Mouse (Mus musculus) thymus, adult 2 months (tissue): ENCODE data around the gene Asap3. TPM values are rescaled to one million over a fixed set of nuclear protein-coding genes. Genes with fewer than 3 reads are reported as not detected.

ENCODE experiments used
- DNase-seq: peaks from one replicate; pipeline ENCODE4 v3.0.0; 2021
- H3K27ac ChIP-seq: fragments of 200-500 bp; 2 replicates; pipeline ENCODE4 v1.5.1; 2012; ENCODE audit warnings: low read length, control low read depth; ENCODE audit not compliant: control insufficient read depth, insufficient read depth
- H3K27me3 ChIP-seq: fragments of 200-500 bp; 2 replicates; pipeline ENCODE4 v1.6.1; 2012; ENCODE audit warnings: mild to moderate bottlenecking, low read length, moderate library complexity, mixed read lengths; ENCODE audit not compliant: control insufficient read depth, insufficient read depth
- H3K36me3 ChIP-seq: fragments of 200-500 bp; 2 replicates; pipeline ENCODE4 v1.6.1; 2012; ENCODE audit warnings: mild to moderate bottlenecking, low read length, moderate library complexity; ENCODE audit not compliant: control insufficient read depth, insufficient read depth
- H3K4me1 ChIP-seq: fragments of 200-500 bp; replicated peaks from 2 replicates; pipeline ENCODE4 v1.6.1; 2012; ENCODE audit warnings: low read length; ENCODE audit not compliant: control insufficient read depth, insufficient read depth
- H3K4me3 ChIP-seq: fragments of 200-500 bp; 2 replicates; pipeline ENCODE4 v1.5.1; 2012; ENCODE audit warnings: mild to moderate bottlenecking, low read length, control low read depth, moderate library complexity; ENCODE audit not compliant: control insufficient read depth, insufficient read depth
- CTCF ChIP-seq: fragments of 200-500 bp; IDR thresholded peaks from 2 replicates; pipeline ENCODE4 v1.5.1; 2012; ENCODE audit warnings: mild to moderate bottlenecking, control low read depth, low read length, moderate library complexity, borderline replicate concordance; ENCODE audit not compliant: control insufficient read depth, poor library complexity, insufficient read depth; ENCODE audit errors: extremely low read depth
- POLR2A ChIP-seq: fragments of 200-500 bp; IDR thresholded peaks from 2 replicates; pipeline ENCODE4 v1.6.1; 2012; ENCODE audit warnings: mild to moderate bottlenecking, low read length, control low read depth, moderate library complexity; ENCODE audit not compliant: control insufficient read depth, poor library complexity, insufficient read depth; ENCODE audit errors: extremely low read depth
- WGBS: fragments of 180-500 bp; shearing (Covaris S2); methylation state at CpG from one replicate; pipeline ENCODE4 v1.1.7; 2018; 5-methylcytosine and 5-hydroxymethylcytosine counted together
- polyA plus RNA-seq: library from polyadenylated mRNA; depleted of rRNA; stranded (reverse); fragments of >200 nt; gene quantifications from 2 replicates; pipeline ENCODE4 v1.2.3, GENCODE M21; 2012

Gene Asap3
- polyA plus RNA-seq, 1 experiment: 4.4 TPM

- 51% methylated on average over 4 of the region's 4 CpGs for WGBS
- no peak for TF ChIP-seq POLR2A
- TF ChIP-seq CTCF: no peak
Observed at GRCm38 (mm10) chr4:136170401-136170800, 35.8 kb upstream of the Asap3 start.

GRCm38 (mm10) chr4:136171455-136171854, 34.7 kb upstream of the Asap3 start:
- 55% methylated on average over 12 of the region's 12 CpGs for WGBS
- DNase-seq: no peak
- peak overlapping the region; percentile 25 for H3K4me3 ChIP-seq
- H3K27ac ChIP-seq: peak overlapping the region; percentile 45; the same call in 1 of the 2 replicates
- no peaks in the 10 kb centered on the region for H3K36me3 ChIP-seq
- no peak for TF ChIP-seq POLR2A
- no peak for TF ChIP-seq CTCF
- H3K27me3 ChIP-seq: no peaks in the 10 kb centered on the region
- H3K4me1 ChIP-seq: peaks cover 44% of the 10 kb centered on the region

More at GRCm38 (mm10) chr4:136170401-136170800, 35.8 kb upstream of the Asap3 start:
- Histone ChIP-seq H3K27ac (no peak overlapping the region), H3K4me3 (no peak overlapping the region), H3K27me3 (no peaks in the 10 kb centered on the region), H3K36me3 (no peaks in the 10 kb centered on the region), H3K4me1 (peaks cover 34% of the 10 kb centered on the region)
- DNase-seq: no peak

- WGBS: under 1% methylated on average over 35 of the region's 35 CpGs
- H3K4me1 ChIP-seq: peaks cover 51% of the 10 kb centered on the region
- no peaks in the 10 kb centered on the region for H3K36me3 ChIP-seq
- H3K27me3 ChIP-seq: no peaks in the 10 kb centered on the region
- peak within 1 kb of the TSS; percentile 94 for H3K27ac ChIP-seq
- peak within 1 kb of the TSS; percentile 89 for H3K4me3 ChIP-seq
- peak; percentile 75 for DNase-seq
- TF ChIP-seq CTCF (no peak), POLR2A (peak; percentile 70)
Observed at GRCm38 (mm10) chr4:136172011-136172541, 34.1 kb upstream of the Asap3 start, which contains the start of gene E2f2. Gene E2f2 (plus strand): TSS chr4:136172394.

- WGBS: under 1% methylated on average over 65 of the region's 67 CpGs
- DNase-seq: peak; percentile 57
- Histone ChIP-seq H3K4me1 (peaks cover 56% of the 10 kb centered on the region), H3K36me3 (no peaks in the 10 kb centered on the region), H3K4me3 (peak overlapping the region; percentile 89), H3K27ac (peak overlapping the region; percentile 94), H3K27me3 (no peaks in the 10 kb centered on the region)
- TF ChIP-seq POLR2A: no peak
- TF ChIP-seq CTCF: peak; percentile 13; the same call in 1 of the 2 replicates
Observed at GRCm38 (mm10) chr4:136172542-136173209, 33.5 kb upstream of the Asap3 start.

GRCm38 (mm10) chr4:136173210-136173715, 32.9 kb upstream of the Asap3 start:
- DNase-seq: peak; percentile 33
- 4% methylated on average over 14 of the region's 14 CpGs for WGBS
- H3K36me3 ChIP-seq: no peaks in the 10 kb centered on the region
- peak overlapping the region; percentile 89 for H3K4me3 ChIP-seq
- H3K27me3 ChIP-seq: no peaks in the 10 kb centered on the region
- peaks cover 61% of the 10 kb centered on the region for H3K4me1 ChIP-seq
- TF ChIP-seq POLR2A (no peak), CTCF (no peak)
- peak overlapping the region; percentile 94 for H3K27ac ChIP-seq

- H3K36me3 ChIP-seq: no peaks in the 10 kb centered on the region
- peak; percentile 58 for DNase-seq
- H3K4me1 ChIP-seq: peaks cover 70% of the 10 kb centered on the region
- peak overlapping the region; percentile 89 for H3K4me3 ChIP-seq
- WGBS: 30% methylated on average over 13 of the region's 13 CpGs
- H3K27me3 ChIP-seq: no peaks in the 10 kb centered on the region
- TF ChIP-seq CTCF: no peak
- TF ChIP-seq POLR2A: 0 out of 2 replicates have a peak, but pooled peaks have one; percentile 34
- H3K27ac ChIP-seq: peak overlapping the region; percentile 94
Observed at GRCm38 (mm10) chr4:136174216-136175193, 31.7 kb upstream of the Asap3 start.
